Mouse (Mus musculus) liver, adult 2 months (tissue): ENCODE results near the gene Apol8.

ENCODE experiments used
- CTCF ChIP-seq: fragments of 200-500 bp; IDR thresholded peaks from 2 replicates; pipeline ENCODE4 v1.5.1; 2011; ENCODE audit warnings: low read depth, low read length, control low read depth
- POLR2A ChIP-seq: fragments of 200-500 bp; IDR thresholded peaks from 2 replicates; pipeline ENCODE4 v1.6.1; 2011; ENCODE audit warnings: low read length, control low read depth; ENCODE audit not compliant: insufficient read depth; ENCODE audit errors: extremely low read depth

- no peak for TF ChIP-seq CTCF
- TF ChIP-seq POLR2A: no peak
Measured at GRCm38 (mm10) chr15:77763050-77763449, 6.2 kb upstream of the Apol8 start.
